Mouse (Mus musculus): ENCODE results near the gene Fate1. TPM values are rescaled to one million over a fixed set of nuclear protein-coding genes. Genes with fewer than 3 reads are reported as not detected.

Gene Fate1
- polyA plus RNA-seq, 1 experiment from 2014 or later: not detected

- no peak overlapping the region for H3K27ac ChIP-seq
- DNase-seq (ENCODE audit: low spot score) (no peak), ATAC-seq (ENCODE audit: low FRiP score) (no peak)
- H3K4me2 ChIP-seq (replicated peaks): no peak overlapping the region
- no peaks in the 10 kb centered on the region for H3K4me1 ChIP-seq (replicated peaks; ENCODE audit: control insufficient read depth, insufficient read depth, low read length)
- WGBS: 78% methylated on average over 3 of the region's 3 CpGs
- no peaks in the 10 kb centered on the region for H3K9me3 ChIP-seq (ENCODE audit: control insufficient read depth, low read length)
- no peak overlapping the region for H3K4me3 ChIP-seq (replicated peaks; ENCODE audit: low read length)
- no peaks in the 10 kb centered on the region for H3K36me3 ChIP-seq (replicated peaks; ENCODE audit: control insufficient read depth, insufficient read depth)
- H3K27me3 ChIP-seq (ENCODE audit: control insufficient read depth, insufficient read depth, low read length): no peaks in the 10 kb centered on the region
- H3K9ac ChIP-seq: no peak overlapping the region
Measured at GRCm38 (mm10) chrX:71980443-71980842, 7.7 kb downstream of the Fate1 start.

GRCm38 (mm10) chrX:71981322-71981721, 8.5 kb downstream of the Fate1 start:
- no peak overlapping the region for H3K4me2 ChIP-seq (replicated peaks)
- DNase-seq (ENCODE audit: low spot score): no peak
- 64% methylated on average over 2 of the region's 2 CpGs for WGBS

GRCm38 (mm10) chrX:71983205-71983604, 10.4 kb downstream of the Fate1 start:
- H3K4me1 ChIP-seq (replicated peaks; ENCODE audit: control insufficient read depth, insufficient read depth, low read length): no peaks in the 10 kb centered on the region
- no peak overlapping the region for H3K27ac ChIP-seq
- no peaks in the 10 kb centered on the region for H3K36me3 ChIP-seq (replicated peaks; ENCODE audit: control insufficient read depth, insufficient read depth)
- H3K4me2 ChIP-seq (replicated peaks): no peak overlapping the region
- 83% methylated on average over 2 of the region's 2 CpGs for WGBS
- ATAC-seq (ENCODE audit: low FRiP score) (no peak), DNase-seq (ENCODE audit: low spot score) (no peak)
- no peak overlapping the region for H3K4me3 ChIP-seq (replicated peaks; ENCODE audit: low read length)
- H3K9ac ChIP-seq: no peak overlapping the region
- no peaks in the 10 kb centered on the region for H3K9me3 ChIP-seq (ENCODE audit: control insufficient read depth, low read length)
- H3K27me3 ChIP-seq (ENCODE audit: control insufficient read depth, insufficient read depth, low read length): no peaks in the 10 kb centered on the region

More at GRCm38 (mm10) chrX:71981322-71981721, 8.5 kb downstream of the Fate1 start:
- no peaks in the 10 kb centered on the region for H3K4me1 ChIP-seq (replicated peaks; ENCODE audit: control insufficient read depth, insufficient read depth, low read length)
- no peak overlapping the region for H3K27ac ChIP-seq
- H3K27me3 ChIP-seq (ENCODE audit: control insufficient read depth, insufficient read depth, low read length): no peaks in the 10 kb centered on the region
- H3K36me3 ChIP-seq (replicated peaks; ENCODE audit: control insufficient read depth, insufficient read depth): no peaks in the 10 kb centered on the region
- no peaks in the 10 kb centered on the region for H3K9me3 ChIP-seq (ENCODE audit: control insufficient read depth, low read length)
- no peak overlapping the region for H3K4me3 ChIP-seq (replicated peaks; ENCODE audit: low read length)
- no peak overlapping the region for H3K9ac ChIP-seq
- no peak for ATAC-seq (ENCODE audit: low FRiP score)

GRCm38 (mm10) chrX:71983775-71984174, 11.0 kb downstream of the Fate1 start:
- DNase-seq (ENCODE audit: low spot score) (no peak), ATAC-seq (ENCODE audit: low FRiP score) (no peak)
- Histone ChIP-seq H3K27me3 (ENCODE audit: control insufficient read depth, insufficient read depth, low read length) (no peaks in the 10 kb centered on the region), H3K9ac (no peak overlapping the region), H3K4me3 (replicated peaks; ENCODE audit: low read length) (no peak overlapping the region), H3K4me1 (replicated peaks; ENCODE audit: control insufficient read depth, insufficient read depth, low read length) (no peaks in the 10 kb centered on the region), H3K9me3 (ENCODE audit: control insufficient read depth, low read length) (no peaks in the 10 kb centered on the region), H3K27ac (no peak overlapping the region), H3K4me2 (replicated peaks) (no peak overlapping the region), H3K36me3 (replicated peaks; ENCODE audit: control insufficient read depth, insufficient read depth) (no peaks in the 10 kb centered on the region)
- 67% methylated on average over 1 of the region's 1 CpGs for WGBS

- no peak for ATAC-seq (ENCODE audit: low FRiP score)
- Histone ChIP-seq H3K4me2 (replicated peaks) (no peak within 1 kb of the TSS), H3K9me3 (ENCODE audit: control insufficient read depth, low read length) (no peaks in the 10 kb centered on the region), H3K4me1 (replicated peaks; ENCODE audit: control insufficient read depth, insufficient read depth, low read length) (no peaks in the 10 kb centered on the region), H3K4me3 (replicated peaks; ENCODE audit: low read length) (no peak within 1 kb of the TSS), H3K9ac (no peak within 1 kb of the TSS), H3K36me3 (replicated peaks; ENCODE audit: control insufficient read depth, insufficient read depth) (no peaks in the 10 kb centered on the region), H3K27me3 (ENCODE audit: control insufficient read depth, insufficient read depth, low read length) (no peaks in the 10 kb centered on the region), H3K27ac (no peak within 1 kb of the TSS)
- DNase-seq (ENCODE audit: low spot score): no peak
- WGBS: 66% methylated on average over 3 of the region's 3 CpGs
Measured at GRCm38 (mm10) chrX:71991549-71991948, 18.8 kb downstream of the Fate1 start, which contains the start of gene Cnga2. Gene Cnga2, plus strand, starts transcription at chrX:71991849.

- 59% methylated on average over 1 of the region's 1 CpGs for WGBS
- ATAC-seq (ENCODE audit: low FRiP score): no peak
- H3K4me1 ChIP-seq (replicated peaks; ENCODE audit: control insufficient read depth, insufficient read depth, low read length): no peaks in the 10 kb centered on the region
Measured at GRCm38 (mm10) chrX:71995972-71996371, 23.2 kb downstream of the Fate1 start.

GRCm38 (mm10) chrX:72009930-72010329, 37.1 kb downstream of the Fate1 start:
- H3K4me1 ChIP-seq (replicated peaks; ENCODE audit: control insufficient read depth, insufficient read depth, low read length): no peaks in the 10 kb centered on the region
- H3K4me3 ChIP-seq (replicated peaks; ENCODE audit: low read length): no peak overlapping the region
- H3K27me3 ChIP-seq (ENCODE audit: control insufficient read depth, insufficient read depth, low read length): no peaks in the 10 kb centered on the region
- no peaks in the 10 kb centered on the region for H3K36me3 ChIP-seq (replicated peaks; ENCODE audit: control insufficient read depth, insufficient read depth)
- DNase-seq (ENCODE audit: low spot score): no peak
- no peak for ATAC-seq (ENCODE audit: low FRiP score)
- H3K4me2 ChIP-seq (replicated peaks): no peak overlapping the region
- no peak overlapping the region for H3K27ac ChIP-seq
- H3K9me3 ChIP-seq (ENCODE audit: control insufficient read depth, low read length): no peaks in the 10 kb centered on the region
- H3K9ac ChIP-seq: no peak overlapping the region

More at GRCm38 (mm10) chrX:71995972-71996371, 23.2 kb downstream of the Fate1 start:
- H3K4me2 ChIP-seq (replicated peaks): no peak overlapping the region
- no peak for DNase-seq (ENCODE audit: low spot score)
- H3K9ac ChIP-seq: no peak overlapping the region
- no peak overlapping the region for H3K4me3 ChIP-seq (replicated peaks; ENCODE audit: low read length)
- H3K9me3 ChIP-seq (ENCODE audit: control insufficient read depth, low read length): no peaks in the 10 kb centered on the region
- H3K27me3 ChIP-seq (ENCODE audit: control insufficient read depth, insufficient read depth, low read length): no peaks in the 10 kb centered on the region
- H3K36me3 ChIP-seq (replicated peaks; ENCODE audit: control insufficient read depth, insufficient read depth): no peaks in the 10 kb centered on the region
- H3K27ac ChIP-seq: no peak overlapping the region

- DNase-seq (ENCODE audit: low spot score) (no peak), ATAC-seq (ENCODE audit: low FRiP score) (no peak)
Measured at GRCm38 (mm10) chrX:72012236-72012635, 39.5 kb downstream of the Fate1 start.

GRCm38 (mm10) chrX:72012804-72013203, 40.0 kb downstream of the Fate1 start:
- Histone ChIP-seq H3K9ac (no peak overlapping the region), H3K36me3 (replicated peaks; ENCODE audit: control insufficient read depth, insufficient read depth) (no peaks in the 10 kb centered on the region), H3K4me3 (replicated peaks; ENCODE audit: low read length) (no peak overlapping the region), H3K27ac (no peak overlapping the region), H3K9me3 (ENCODE audit: control insufficient read depth, low read length) (no peaks in the 10 kb centered on the region), H3K4me2 (replicated peaks) (no peak overlapping the region), H3K4me1 (replicated peaks; ENCODE audit: control insufficient read depth, insufficient read depth, low read length) (no peaks in the 10 kb centered on the region), H3K27me3 (ENCODE audit: control insufficient read depth, insufficient read depth, low read length) (no peaks in the 10 kb centered on the region)
- no peak for ATAC-seq (ENCODE audit: low FRiP score)
- WGBS: 27% methylated on average over 3 of the region's 3 CpGs
- peak; percentile 45 for DNase-seq (ENCODE audit: low spot score)

More at GRCm38 (mm10) chrX:72012236-72012635, 39.5 kb downstream of the Fate1 start:
- H3K9ac ChIP-seq: no peak overlapping the region
- no peak overlapping the region for H3K4me2 ChIP-seq (replicated peaks)
- H3K27me3 ChIP-seq (ENCODE audit: control insufficient read depth, insufficient read depth, low read length): no peaks in the 10 kb centered on the region
- no peak overlapping the region for H3K4me3 ChIP-seq (replicated peaks; ENCODE audit: low read length)
- H3K36me3 ChIP-seq (replicated peaks; ENCODE audit: control insufficient read depth, insufficient read depth): no peaks in the 10 kb centered on the region
- 56% methylated on average over 9 of the region's 9 CpGs for WGBS
- H3K4me1 ChIP-seq (replicated peaks; ENCODE audit: control insufficient read depth, insufficient read depth, low read length): no peaks in the 10 kb centered on the region
- H3K9me3 ChIP-seq (ENCODE audit: control insufficient read depth, low read length): no peaks in the 10 kb centered on the region
- H3K27ac ChIP-seq: no peak overlapping the region

- Histone ChIP-seq H3K4me3 (replicated peaks; ENCODE audit: low read length) (no peak overlapping the region), H3K4me2 (replicated peaks) (no peak overlapping the region), H3K4me1 (replicated peaks; ENCODE audit: control insufficient read depth, insufficient read depth, low read length) (no peaks in the 10 kb centered on the region), H3K27me3 (ENCODE audit: control insufficient read depth, insufficient read depth, low read length) (no peaks in the 10 kb centered on the region), H3K9me3 (ENCODE audit: control insufficient read depth, low read length) (no peaks in the 10 kb centered on the region), H3K27ac (no peak overlapping the region), H3K36me3 (replicated peaks; ENCODE audit: control insufficient read depth, insufficient read depth) (no peaks in the 10 kb centered on the region), H3K9ac (no peak overlapping the region)
- no peak for DNase-seq (ENCODE audit: low spot score)
- WGBS: 76% methylated on average over 1 of the region's 1 CpGs
- ATAC-seq (ENCODE audit: low FRiP score): no peak
Measured at GRCm38 (mm10) chrX:72022241-72022640, 49.5 kb downstream of the Fate1 start.

All from hindbrain, embryonic 14.5 days (tissue).